Mouse (Mus musculus): ENCODE measurements at regions not wholly inside any gene's neighbourhood (a gene's known extent, or its start where the extent isn't known, plus 50 kb on each side); places are given as distances from the start of the nearest gene placed in this dataset.

DNA sequence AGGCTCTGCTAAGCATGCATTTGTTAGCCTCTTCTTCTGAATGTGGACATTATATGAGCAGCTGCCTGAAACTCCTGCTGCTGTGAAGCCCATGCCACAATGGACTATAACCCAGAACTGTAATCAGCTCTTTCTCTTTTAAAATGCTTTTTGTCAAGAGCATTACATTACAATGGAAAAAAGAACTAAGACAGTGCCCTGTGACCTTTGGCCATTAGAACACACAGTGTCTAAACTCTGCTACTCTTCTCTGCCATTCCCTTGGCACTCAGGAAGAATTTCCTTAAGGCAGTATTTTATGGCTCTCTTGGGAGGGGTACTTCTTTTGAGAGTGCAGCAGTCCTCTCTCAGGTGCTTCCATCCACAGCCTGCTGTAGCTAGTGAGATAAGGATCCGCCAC is 737.3 kb downstream of the Ryr2 start:
- no peak for TF ChIP-seq POLR2A (IDR thresholded peaks at IDR 0.05; ENCODE audit: borderline replicate concordance, low read depth, low read length)
- no peak for TF ChIP-seq CTCF (IDR thresholded peaks at IDR 0.05; ENCODE audit: low read depth, low read length)
- Histone ChIP-seq H3K4me3 (ENCODE audit: insufficient read depth, low read length) (no peak overlapping the region), H3K4me1 (ENCODE audit: control insufficient read depth, insufficient read depth, low read length) (no peaks in the 10 kb centered on the region), H3K27ac (ENCODE audit: insufficient read depth, low read depth, low read length) (no peak overlapping the region)

GRCm38 (mm10) chr13:11362872-11363271 is 743.9 kb downstream of the Ryr2 start:
- Histone ChIP-seq H3K4me3 (ENCODE audit: insufficient read depth, low read length) (no peak overlapping the region), H3K27ac (ENCODE audit: insufficient read depth, low read depth, low read length) (no peak overlapping the region), H3K4me1 (ENCODE audit: control insufficient read depth, insufficient read depth, low read length) (no peaks in the 10 kb centered on the region)
- no peak for TF ChIP-seq POLR2A (IDR thresholded peaks at IDR 0.05; ENCODE audit: borderline replicate concordance, low read depth, low read length)
- TF ChIP-seq CTCF (IDR thresholded peaks at IDR 0.05; ENCODE audit: low read depth, low read length): no peak

DNA sequence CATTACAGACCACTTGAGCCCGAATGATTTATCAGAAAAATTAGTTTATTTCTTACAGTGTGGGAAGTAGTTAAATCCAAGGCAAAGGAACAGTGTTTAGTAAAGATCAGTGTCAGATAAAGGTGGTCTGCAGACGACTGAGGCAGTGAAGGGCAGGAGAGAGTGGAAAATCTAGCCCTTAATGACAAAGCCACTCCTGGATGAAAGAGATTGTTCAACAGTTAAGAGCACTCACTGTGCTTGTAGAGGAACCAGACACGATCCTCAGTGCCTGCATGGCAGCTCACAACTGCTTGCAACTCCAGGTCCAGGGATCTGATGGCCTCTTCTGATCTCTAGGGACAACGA is 758.3 kb downstream of the Ryr2 start:
- Histone ChIP-seq H3K4me1 (ENCODE audit: control insufficient read depth, insufficient read depth, low read length) (no peaks in the 10 kb centered on the region), H3K4me3 (ENCODE audit: insufficient read depth, low read length) (no peak overlapping the region), H3K27ac (ENCODE audit: insufficient read depth, low read depth, low read length) (no peak overlapping the region)
- no peak for TF ChIP-seq POLR2A (IDR thresholded peaks at IDR 0.05; ENCODE audit: borderline replicate concordance, low read depth, low read length)

- Histone ChIP-seq H3K4me1 (ENCODE audit: control insufficient read depth, insufficient read depth, low read length) (no peaks in the 10 kb centered on the region), H3K4me3 (ENCODE audit: insufficient read depth, low read length) (no peak overlapping the region), H3K27ac (ENCODE audit: insufficient read depth, low read depth, low read length) (no peak overlapping the region)
- TF ChIP-seq CTCF (IDR thresholded peaks at IDR 0.05; ENCODE audit: low read depth, low read length): no peak
- TF ChIP-seq POLR2A (IDR thresholded peaks at IDR 0.05; ENCODE audit: borderline replicate concordance, low read depth, low read length): no peak
Measured at GRCm38 (mm10) chr13:11347787-11348501, 758.8 kb downstream of the Ryr2 start.

- no peak overlapping the region for H3K4me3 ChIP-seq (ENCODE audit: insufficient read depth, low read length)
- TF ChIP-seq CTCF (IDR thresholded peaks at IDR 0.05; ENCODE audit: low read depth, low read length): no peak
- TF ChIP-seq POLR2A (IDR thresholded peaks at IDR 0.05; ENCODE audit: borderline replicate concordance, low read depth, low read length): no peak
- no peak overlapping the region for H3K27ac ChIP-seq (ENCODE audit: insufficient read depth, low read depth, low read length)
- no peaks in the 10 kb centered on the region for H3K4me1 ChIP-seq (ENCODE audit: control insufficient read depth, insufficient read depth, low read length)
Measured at GRCm38 (mm10) chr13:11344500-11344899, 762.2 kb downstream of the Ryr2 start.

GRCm38 (mm10) chr13:11338297-11338616 is 768.5 kb downstream of the Ryr2 start:
- H3K4me1 ChIP-seq (ENCODE audit: control insufficient read depth, insufficient read depth, low read length): no peaks in the 10 kb centered on the region
- TF ChIP-seq POLR2A (IDR thresholded peaks at IDR 0.05; ENCODE audit: borderline replicate concordance, low read depth, low read length) (no peak), CTCF (IDR thresholded peaks at IDR 0.05; ENCODE audit: low read depth, low read length) (no peak)
- H3K27ac ChIP-seq (ENCODE audit: insufficient read depth, low read depth, low read length): no peak overlapping the region
- H3K4me3 ChIP-seq (ENCODE audit: insufficient read depth, low read length): no peak overlapping the region

DNA sequence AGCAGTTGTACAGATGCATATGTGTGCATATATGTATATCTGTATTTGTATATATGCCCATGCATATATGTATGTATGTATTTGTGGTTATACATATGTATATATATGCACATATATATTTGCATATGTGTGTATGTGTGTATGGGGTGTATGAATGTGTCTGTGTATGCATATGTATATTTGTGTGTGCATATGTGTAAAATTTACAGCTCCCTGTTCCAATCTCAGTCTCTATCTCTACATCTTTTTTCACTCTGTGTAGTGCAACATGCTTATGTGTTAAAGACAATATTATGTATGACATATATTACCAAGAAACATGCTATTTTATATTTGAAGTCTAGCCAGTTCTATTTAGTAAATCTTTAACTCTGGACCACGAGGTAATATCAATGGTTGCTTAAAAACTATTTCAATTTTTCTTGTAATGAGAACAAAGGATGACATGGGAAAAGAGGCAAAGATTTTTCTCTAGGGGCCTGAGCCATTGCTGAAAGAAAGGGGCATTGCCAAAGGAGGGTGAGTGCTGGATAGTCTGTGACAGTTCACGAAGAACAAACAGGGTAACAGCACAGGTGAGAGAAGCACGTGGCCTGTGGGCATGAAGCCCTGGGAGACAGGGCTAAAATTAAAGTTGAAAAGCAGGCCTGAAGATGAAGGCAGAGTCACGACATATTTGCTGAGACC is 769.0 kb downstream of the Ryr2 start:
- Histone ChIP-seq H3K4me3 (ENCODE audit: insufficient read depth, low read length) (no peak overlapping the region), H3K4me1 (ENCODE audit: control insufficient read depth, insufficient read depth, low read length) (no peaks in the 10 kb centered on the region), H3K27ac (ENCODE audit: insufficient read depth, low read depth, low read length) (no peak overlapping the region)
- no peak for TF ChIP-seq CTCF (IDR thresholded peaks at IDR 0.05; ENCODE audit: low read depth, low read length)
- no peak for TF ChIP-seq POLR2A (IDR thresholded peaks at IDR 0.05; ENCODE audit: borderline replicate concordance, low read depth, low read length)

DNA sequence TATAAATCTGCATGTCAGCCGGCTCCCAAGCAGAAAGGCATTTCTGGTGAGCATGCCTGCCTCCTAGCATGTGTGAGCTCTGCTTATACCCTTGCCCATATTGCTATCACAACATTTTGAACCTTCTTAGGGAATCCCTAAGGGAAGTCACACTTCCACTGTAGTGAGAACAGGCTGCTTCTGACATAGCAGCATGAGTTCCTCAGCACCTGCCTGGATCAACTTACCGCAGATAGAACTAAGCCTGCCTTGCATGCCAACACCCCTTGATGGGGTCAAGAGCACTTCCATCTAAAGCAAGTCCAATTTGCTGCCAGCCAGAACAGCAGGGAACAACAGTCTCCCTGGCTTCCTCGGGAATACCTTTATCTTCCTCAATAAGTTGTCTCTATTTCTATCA is 769.8 kb downstream of the Ryr2 start:
- no peak for TF ChIP-seq CTCF (IDR thresholded peaks at IDR 0.05; ENCODE audit: low read depth, low read length)
- TF ChIP-seq POLR2A (IDR thresholded peaks at IDR 0.05; ENCODE audit: borderline replicate concordance, low read depth, low read length): no peak
- Histone ChIP-seq H3K4me1 (ENCODE audit: control insufficient read depth, insufficient read depth, low read length) (no peaks in the 10 kb centered on the region), H3K4me3 (ENCODE audit: insufficient read depth, low read length) (no peak overlapping the region), H3K27ac (ENCODE audit: insufficient read depth, low read depth, low read length) (no peak overlapping the region)

DNA sequence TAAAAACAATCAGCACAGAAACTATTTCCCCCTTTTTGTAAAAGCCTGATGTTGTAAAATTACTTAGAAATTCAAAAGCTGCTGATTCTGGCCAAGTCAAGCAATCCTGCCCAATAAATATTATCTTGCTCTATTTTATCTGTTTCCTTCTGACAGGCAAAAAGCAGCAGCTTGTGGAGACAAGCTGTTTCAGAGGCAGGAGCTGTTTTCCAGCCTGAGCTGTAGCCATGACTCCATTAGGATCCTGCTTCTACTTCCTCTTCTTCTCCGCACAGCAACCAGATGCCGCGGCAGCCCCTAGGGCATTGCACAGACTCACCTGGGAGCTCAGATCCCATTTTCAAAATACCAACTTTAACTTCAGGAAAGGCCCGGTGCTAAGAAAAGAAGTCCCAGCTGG is 774.8 kb downstream of the Ryr2 start:
- Histone ChIP-seq H3K27ac (ENCODE audit: insufficient read depth, low read depth, low read length) (no peak overlapping the region), H3K4me1 (ENCODE audit: control insufficient read depth, insufficient read depth, low read length) (no peaks in the 10 kb centered on the region)
- TF ChIP-seq CTCF (IDR thresholded peaks at IDR 0.05; ENCODE audit: low read depth, low read length): no peak
- TF ChIP-seq POLR2A (IDR thresholded peaks at IDR 0.05; ENCODE audit: borderline replicate concordance, low read depth, low read length): no peak

GRCm38 (mm10) chr13:11308716-11309115 is 798.0 kb downstream of the Ryr2 start:
- Histone ChIP-seq H3K27ac (ENCODE audit: insufficient read depth, low read depth, low read length) (no peak overlapping the region), H3K4me1 (ENCODE audit: control insufficient read depth, insufficient read depth, low read length) (no peaks in the 10 kb centered on the region), H3K4me3 (ENCODE audit: insufficient read depth, low read length) (no peak overlapping the region)
- TF ChIP-seq CTCF (IDR thresholded peaks at IDR 0.05; ENCODE audit: low read depth, low read length) (no peak), POLR2A (IDR thresholded peaks at IDR 0.05; ENCODE audit: borderline replicate concordance, low read depth, low read length) (no peak)

More for the DNA sequence above, 774.8 kb downstream of the Ryr2 start:
- no peak overlapping the region for H3K4me3 ChIP-seq (ENCODE audit: insufficient read depth, low read length)

All from bone marrow macrophage, adult 2 months (primary cell).